Mouse (Mus musculus): ENCODE data around the gene Abi3.

- TF ChIP-seq CTCF (IDR thresholded peaks at IDR 0.05; ENCODE audit: low read depth) (no peak), EP300 (IDR thresholded peaks at IDR 0.05; ENCODE audit: low read depth) (no peak)
Observed at GRCm38 (mm10) chr11:95821511-95821910, 20.8 kb downstream of the Abi3 start.

Data from liver, embryonic 14.5 days (tissue).